Mouse (Mus musculus): ENCODE data around the gene Syne1. TPM values are rescaled to one million over a fixed set of nuclear protein-coding genes. Genes with fewer than 3 reads are reported as not detected.

The Syne1 gene
- polyA plus RNA-seq, 1 experiment from 2014 or later, result 6.0 TPM

DNA sequence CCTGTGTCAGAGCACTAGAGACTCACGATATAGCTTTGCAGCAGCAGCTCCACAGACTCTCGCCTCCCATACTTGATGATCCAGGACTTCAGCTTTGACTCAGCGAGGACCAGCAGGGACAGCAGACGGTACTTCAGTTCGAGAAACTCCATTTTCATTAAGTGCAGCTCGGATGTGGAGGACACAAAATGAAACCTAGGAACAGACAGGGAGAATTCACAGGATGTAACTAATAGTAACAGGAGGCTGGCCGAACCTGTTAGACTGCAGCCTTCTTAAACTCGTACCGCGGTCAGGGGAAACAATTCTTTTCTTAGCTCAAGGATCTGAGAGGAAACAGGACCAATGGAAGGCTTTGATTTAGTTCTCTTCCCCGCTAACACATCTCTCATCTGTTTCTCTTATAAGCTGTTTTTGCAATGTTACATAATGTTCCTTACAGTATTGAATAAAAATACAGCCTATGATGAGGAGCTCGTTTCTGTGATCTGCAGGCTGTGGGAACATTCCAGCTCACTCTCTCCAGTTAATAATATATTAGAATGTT, 183.7 kb downstream of the Syne1 start:
- no peaks in the 10 kb centered on the region for H3K9me3 ChIP-seq (replicated peaks; ENCODE audit: control insufficient read depth, low read length)
- no peaks in the 10 kb centered on the region for H3K4me1 ChIP-seq (ENCODE audit: control insufficient read depth, low read depth, low read length)
- ATAC-seq (ENCODE audit: low read depth), result no peak
- no peaks in the 10 kb centered on the region for H3K27me3 ChIP-seq (ENCODE audit: control insufficient read depth, insufficient read depth, low read depth, low read length)
- no peak overlapping the region for H3K9ac ChIP-seq (ENCODE audit: low read depth, low read length)
- no peak overlapping the region for H3K4me3 ChIP-seq (ENCODE audit: low read depth, low read length)
- 55% methylated on average over 12 of the region's 12 CpGs for WGBS (ENCODE audit: insufficient replicate concordance)
- no peak overlapping the region for H3K27ac ChIP-seq (ENCODE audit: low read length)
- H3K4me2 ChIP-seq (ENCODE audit: low read depth, low read length), result no peak overlapping the region
- H3K36me3 ChIP-seq (ENCODE audit: control insufficient read depth, insufficient read depth), result no peaks in the 10 kb centered on the region

- H3K36me3 ChIP-seq (ENCODE audit: control insufficient read depth, insufficient read depth), result no peaks in the 10 kb centered on the region
These were observed 190.7 kb downstream of the Syne1 start for GRCm38 (mm10) chr10:5360560-5360959.

DNA sequence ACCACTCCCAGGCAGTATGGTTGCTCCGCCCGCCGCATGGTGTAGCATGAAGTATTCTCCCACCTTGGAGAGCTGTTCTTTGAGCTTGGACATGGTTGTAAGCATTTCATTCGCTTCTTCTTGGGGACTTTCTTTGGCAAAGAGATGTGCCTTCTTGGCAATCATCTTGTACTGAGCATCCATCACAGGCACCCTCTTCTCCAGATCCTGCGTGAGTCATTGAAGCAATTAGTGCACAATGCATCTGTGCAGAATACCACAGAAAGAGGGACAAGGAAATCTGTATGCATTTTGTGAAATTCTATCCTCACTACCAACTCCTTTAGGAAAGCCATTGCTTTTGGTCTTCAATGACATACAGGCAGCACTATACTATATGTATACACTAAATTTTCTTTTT, 194.7 kb downstream of the Syne1 start:
- Histone ChIP-seq H3K4me1 (ENCODE audit: control insufficient read depth, low read depth, low read length) (no peaks in the 10 kb centered on the region), H3K4me3 (ENCODE audit: low read depth, low read length) (no peak overlapping the region), H3K9ac (ENCODE audit: low read depth, low read length) (no peak overlapping the region), H3K27ac (ENCODE audit: low read length) (no peak overlapping the region), H3K27me3 (ENCODE audit: control insufficient read depth, insufficient read depth, low read depth, low read length) (no peaks in the 10 kb centered on the region), H3K4me2 (ENCODE audit: low read depth, low read length) (no peak overlapping the region), H3K36me3 (ENCODE audit: control insufficient read depth, insufficient read depth) (no peaks in the 10 kb centered on the region), H3K9me3 (replicated peaks; ENCODE audit: control insufficient read depth, low read length) (no peaks in the 10 kb centered on the region)
- 70% methylated on average over 5 of the region's 5 CpGs for WGBS (ENCODE audit: insufficient replicate concordance)
- no peak for ATAC-seq (ENCODE audit: low read depth)

More at GRCm38 (mm10) chr10:5360560-5360959, 190.7 kb downstream of the Syne1 start:
- 62% methylated on average over 7 of the region's 7 CpGs for WGBS (ENCODE audit: insufficient replicate concordance)
- Histone ChIP-seq H3K4me2 (ENCODE audit: low read depth, low read length) (no peak overlapping the region), H3K9ac (ENCODE audit: low read depth, low read length) (no peak overlapping the region), H3K4me1 (ENCODE audit: control insufficient read depth, low read depth, low read length) (no peaks in the 10 kb centered on the region), H3K27me3 (ENCODE audit: control insufficient read depth, insufficient read depth, low read depth, low read length) (no peaks in the 10 kb centered on the region), H3K4me3 (ENCODE audit: low read depth, low read length) (no peak overlapping the region), H3K27ac (ENCODE audit: low read length) (no peak overlapping the region), H3K9me3 (replicated peaks; ENCODE audit: control insufficient read depth, low read length) (no peaks in the 10 kb centered on the region)
- ATAC-seq (ENCODE audit: low read depth), result no peak

DNA sequence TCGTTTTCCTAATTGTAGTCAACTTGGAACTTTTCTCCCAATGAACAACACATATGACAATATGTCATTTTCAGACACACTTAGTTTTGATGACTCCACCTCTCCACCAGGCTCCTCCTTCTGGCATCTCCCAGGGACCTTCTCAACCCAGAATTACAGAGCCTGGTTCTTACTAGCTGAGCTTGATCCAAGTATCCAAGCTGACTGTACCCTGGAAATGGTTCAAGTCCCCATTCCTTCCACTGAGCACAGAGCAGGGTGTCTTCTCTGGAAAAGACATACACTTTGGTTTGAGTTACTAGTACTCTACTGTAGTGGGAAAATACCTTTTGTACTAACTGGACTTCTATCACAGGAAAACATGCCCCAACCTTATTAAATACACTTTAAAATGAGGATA, 197.9 kb downstream of the Syne1 start:
- no peaks in the 10 kb centered on the region for H3K36me3 ChIP-seq (ENCODE audit: control insufficient read depth, insufficient read depth)
- ATAC-seq (ENCODE audit: low read depth), result no peak
- WGBS (ENCODE audit: insufficient replicate concordance), result 43% methylated on average over 1 of the region's 1 CpGs

GRCm38 (mm10) chr10:5346911-5347310, 204.4 kb downstream of the Syne1 start:
- H3K9me3 ChIP-seq (replicated peaks; ENCODE audit: control insufficient read depth, low read length), result no peaks in the 10 kb centered on the region
- H3K36me3 ChIP-seq (ENCODE audit: control insufficient read depth, insufficient read depth), result no peaks in the 10 kb centered on the region
- H3K9ac ChIP-seq (ENCODE audit: low read depth, low read length), result no peak overlapping the region
- no peaks in the 10 kb centered on the region for H3K27me3 ChIP-seq (ENCODE audit: control insufficient read depth, insufficient read depth, low read depth, low read length)
- no peak for ATAC-seq (ENCODE audit: low read depth)
- no peak overlapping the region for H3K4me3 ChIP-seq (ENCODE audit: low read depth, low read length)
- no peak overlapping the region for H3K27ac ChIP-seq (ENCODE audit: low read length)
- no peaks in the 10 kb centered on the region for H3K4me1 ChIP-seq (ENCODE audit: control insufficient read depth, low read depth, low read length)
- 42% methylated on average over 1 of the region's 1 CpGs for WGBS (ENCODE audit: insufficient replicate concordance)
- H3K4me2 ChIP-seq (ENCODE audit: low read depth, low read length), result no peak overlapping the region

More for the DNA sequence above, 197.9 kb downstream of the Syne1 start:
- Histone ChIP-seq H3K4me1 (ENCODE audit: control insufficient read depth, low read depth, low read length) (no peaks in the 10 kb centered on the region), H3K9me3 (replicated peaks; ENCODE audit: control insufficient read depth, low read length) (no peaks in the 10 kb centered on the region), H3K4me3 (ENCODE audit: low read depth, low read length) (no peak overlapping the region), H3K9ac (ENCODE audit: low read depth, low read length) (no peak overlapping the region), H3K27me3 (ENCODE audit: control insufficient read depth, insufficient read depth, low read depth, low read length) (no peaks in the 10 kb centered on the region), H3K27ac (ENCODE audit: low read length) (no peak overlapping the region), H3K4me2 (ENCODE audit: low read depth, low read length) (no peak overlapping the region)

DNA sequence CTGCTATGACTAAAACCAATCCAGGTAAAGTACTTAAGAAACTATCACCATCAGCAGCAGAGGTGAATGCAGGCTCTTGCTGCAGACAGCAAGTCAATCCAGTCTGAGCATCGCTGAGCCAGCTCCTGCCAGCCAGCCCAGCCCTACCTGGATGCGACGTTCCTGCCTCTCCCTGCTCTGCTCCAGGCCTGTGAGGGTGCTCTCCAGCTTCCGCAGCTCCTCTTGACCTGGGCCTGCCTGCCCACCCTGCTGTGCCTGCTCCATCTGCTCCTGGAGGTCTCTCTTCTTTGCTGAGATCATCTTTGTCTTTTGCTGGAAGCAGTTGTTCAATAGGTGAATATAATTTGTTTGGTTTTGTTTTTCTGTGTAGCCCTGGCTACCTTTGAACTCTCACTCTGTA, 208.1 kb downstream of the Syne1 start:
- H3K4me1 ChIP-seq (ENCODE audit: control insufficient read depth, low read depth, low read length), result no peaks in the 10 kb centered on the region
- 56% methylated on average over 4 of the region's 4 CpGs for WGBS (ENCODE audit: insufficient replicate concordance)
- no peaks in the 10 kb centered on the region for H3K27me3 ChIP-seq (ENCODE audit: control insufficient read depth, insufficient read depth, low read depth, low read length)
- H3K4me3 ChIP-seq (ENCODE audit: low read depth, low read length), result no peak overlapping the region
- H3K9me3 ChIP-seq (replicated peaks; ENCODE audit: control insufficient read depth, low read length), result no peaks in the 10 kb centered on the region
- H3K9ac ChIP-seq (ENCODE audit: low read depth, low read length), result no peak overlapping the region
- ATAC-seq (ENCODE audit: low read depth), result no peak
- H3K27ac ChIP-seq (ENCODE audit: low read length), result no peak overlapping the region
- no peaks in the 10 kb centered on the region for H3K36me3 ChIP-seq (ENCODE audit: control insufficient read depth, insufficient read depth)
- H3K4me2 ChIP-seq (ENCODE audit: low read depth, low read length), result no peak overlapping the region

- no peak overlapping the region for H3K9ac ChIP-seq (ENCODE audit: low read depth, low read length)
- no peaks in the 10 kb centered on the region for H3K36me3 ChIP-seq (ENCODE audit: control insufficient read depth, insufficient read depth)
- no peaks in the 10 kb centered on the region for H3K27me3 ChIP-seq (ENCODE audit: control insufficient read depth, insufficient read depth, low read depth, low read length)
- no peak overlapping the region for H3K27ac ChIP-seq (ENCODE audit: low read length)
- no peaks in the 10 kb centered on the region for H3K4me1 ChIP-seq (ENCODE audit: control insufficient read depth, low read depth, low read length)
- no peak overlapping the region for H3K4me2 ChIP-seq (ENCODE audit: low read depth, low read length)
- no peak overlapping the region for H3K4me3 ChIP-seq (ENCODE audit: low read depth, low read length)
- no peak for ATAC-seq (ENCODE audit: low read depth)
- no peaks in the 10 kb centered on the region for H3K9me3 ChIP-seq (replicated peaks; ENCODE audit: control insufficient read depth, low read length)
These were observed 214.9 kb downstream of the Syne1 start for GRCm38 (mm10) chr10:5336394-5336793.

GRCm38 (mm10) chr10:5332801-5333200, 218.5 kb downstream of the Syne1 start:
- Histone ChIP-seq H3K36me3 (ENCODE audit: control insufficient read depth, insufficient read depth) (no peaks in the 10 kb centered on the region), H3K4me1 (ENCODE audit: control insufficient read depth, low read depth, low read length) (no peaks in the 10 kb centered on the region), H3K27ac (ENCODE audit: low read length) (no peak overlapping the region), H3K9me3 (replicated peaks; ENCODE audit: control insufficient read depth, low read length) (no peaks in the 10 kb centered on the region), H3K27me3 (ENCODE audit: control insufficient read depth, insufficient read depth, low read depth, low read length) (no peaks in the 10 kb centered on the region), H3K4me2 (ENCODE audit: low read depth, low read length) (no peak overlapping the region), H3K4me3 (ENCODE audit: low read depth, low read length) (no peak overlapping the region), H3K9ac (ENCODE audit: low read depth, low read length) (no peak overlapping the region)
- no peak for ATAC-seq (ENCODE audit: low read depth)
- 64% methylated on average over 5 of the region's 5 CpGs for WGBS (ENCODE audit: insufficient replicate concordance)

GRCm38 (mm10) chr10:5326716-5327115, 224.6 kb downstream of the Syne1 start:
- H3K4me2 ChIP-seq (ENCODE audit: low read depth, low read length), result no peak overlapping the region
- no peak overlapping the region for H3K27ac ChIP-seq (ENCODE audit: low read length)
- no peak for ATAC-seq (ENCODE audit: low read depth)
- H3K4me1 ChIP-seq (ENCODE audit: control insufficient read depth, low read depth, low read length), result no peaks in the 10 kb centered on the region
- H3K36me3 ChIP-seq (ENCODE audit: control insufficient read depth, insufficient read depth), result no peaks in the 10 kb centered on the region
- H3K9ac ChIP-seq (ENCODE audit: low read depth, low read length), result no peak overlapping the region
- H3K9me3 ChIP-seq (replicated peaks; ENCODE audit: control insufficient read depth, low read length), result no peaks in the 10 kb centered on the region
- no peak overlapping the region for H3K4me3 ChIP-seq (ENCODE audit: low read depth, low read length)
- 52% methylated on average over 9 of the region's 9 CpGs for WGBS (ENCODE audit: insufficient replicate concordance)
- no peaks in the 10 kb centered on the region for H3K27me3 ChIP-seq (ENCODE audit: control insufficient read depth, insufficient read depth, low read depth, low read length)

Data from liver, embryonic 16.5 days (tissue).